Comparison of ENCODE assay signal across 9 mouse cellular contexts in genomic region chr17:23969231-23969630, GRCm38 (mm10). TPM values are rescaled to one million over a fixed set of nuclear protein-coding genes. Genes with fewer than 3 reads are reported as not detected.
DNase-seq lines count a peak whose midpoint lies in the region; ATAC-seq and TF ChIP-seq lines count a peak whose summit lies in the region.
"Had no signal": no experiment of that assay in that cellular context is flagged by ENCODE, and none has a peak within 500 bp of the region (broad histone marks: within the 10 kb centered on the region; RNA-seq: fewer than 3 reads in every experiment).

No protein-coding gene starts in this region.

- H3K9me3 ChIP-seq in forebrain, embryonic 10.5 days: no peaks in the 10 kb centered on the region
- H3K9me3 ChIP-seq in forebrain, embryonic 16.5 days (ENCODE audit: control insufficient read depth, low read length): no peaks in the 10 kb centered on the region
- H3K9me3 ChIP-seq in G1E (replicated peaks): no peaks in the 10 kb centered on the region

- H3K27me3 ChIP-seq in forebrain, embryonic 10.5 days (ENCODE audit: poor library complexity, severe bottlenecking): no peaks in the 10 kb centered on the region
- H3K27me3 ChIP-seq in forebrain, embryonic 16.5 days (replicated peaks; ENCODE audit: control insufficient read depth, insufficient read depth, low read length): no peaks in the 10 kb centered on the region
- peaks cover 33% of the 10 kb centered on the region for H3K27me3 ChIP-seq in G1E (ENCODE audit: insufficient read depth, low read length)

- no peak overlapping the region for H3K27ac ChIP-seq in forebrain, embryonic 10.5 days
- no peak overlapping the region for H3K27ac ChIP-seq in forebrain, embryonic 16.5 days (ENCODE audit: low read length)
- H3K27ac ChIP-seq: macrophage had no signal

- WGBS in forebrain, embryonic 10.5 days: 10% methylated on average over 1 of the region's 1 CpGs
- WGBS in forebrain, embryonic 16.5 days: 3% methylated on average over 1 of the region's 1 CpGs

- no peak overlapping the region for H3K9ac ChIP-seq in forebrain, embryonic 16.5 days (replicated peaks; ENCODE audit: low read depth, low read length)

- intact Hi-C loops in gastrocnemius, postnatal 36 days (cut with DNase I): no loop called here

- TF ChIP-seq CTCF in G1E (IDR thresholded peaks at IDR 0.05; ENCODE audit: low read depth, low read length): peak; percentile 44

- H3K36me3 ChIP-seq in forebrain, embryonic 10.5 days (replicated peaks): no peaks in the 10 kb centered on the region
- H3K36me3 ChIP-seq in forebrain, embryonic 16.5 days (ENCODE audit: control insufficient read depth, insufficient read depth): no peaks in the 10 kb centered on the region
- H3K36me3 ChIP-seq in G1E (replicated peaks): no peaks in the 10 kb centered on the region

- no peak overlapping the region for H3K4me2 ChIP-seq in forebrain, embryonic 16.5 days (ENCODE audit: low read length)

- peaks cover 10% of the 10 kb centered on the region for H3K4me1 ChIP-seq in forebrain, embryonic 10.5 days
- peaks cover 3% of the 10 kb centered on the region; the same call in 1 of the 2 replicates for H3K4me1 ChIP-seq in forebrain, embryonic 16.5 days (replicated peaks; ENCODE audit: control insufficient read depth, insufficient read depth, low read length)
- H3K4me1 ChIP-seq in G1E (ENCODE audit: insufficient read depth, low read depth, low read length): no peaks in the 10 kb centered on the region

- DNase-seq in forebrain, embryonic 10.5 days (ENCODE audit: extremely low spot score, low spot score): peak; percentile 69
- DNase-seq in G1E (ENCODE audit: low spot score): no peak
- peak; percentile 62 to 72 for DNase-seq in cerebellum, adult 18-20 months
- DNase-seq in gastrocnemius, postnatal 36 days: peak; percentile 64 to 65
- DNase-seq in layer of hippocampus, postnatal 25 days (ENCODE audit: extremely low spot score in 1 of 2, low spot score in 1 of 2): peak; percentile 67 to 88
- peak; percentile 42 to 72 for DNase-seq in spleen, adult 18-20 months

- ATAC-seq in forebrain, embryonic 16.5 days: no peak
- ATAC-seq in G1E (ENCODE audit: extremely low read depth, insufficient number of reproducible peaks, low FRiP score, poor library complexity, severe bottlenecking): no peak
- peak; percentile 50 for ATAC-seq in megakaryocyte, adult 5-6 weeks (ENCODE audit: poor library complexity, severe bottlenecking)

- H3K4me3 ChIP-seq in forebrain, embryonic 10.5 days: no peak overlapping the region
- H3K4me3 ChIP-seq in forebrain, embryonic 16.5 days (replicated peaks; ENCODE audit: low read length): no peak overlapping the region
- H3K4me3 ChIP-seq in G1E (ENCODE audit: low read depth, low read length): no peak overlapping the region

RNA-seq across cellular contexts. Expression of gene Prss30, which starts 11.1 kb away (rescaled TPM):
- polyA plus RNA-seq in forebrain, embryonic 10.5 days (2016; fragmentation: Nextera tagmentation; extraction: Ambion mirVana): not detected in 2 replicates
- 0.21 and 0.28 TPM in 2 replicates for polyA plus RNA-seq in forebrain, embryonic 16.5 days (2015; fragmentation: Nextera tagmentation; extraction: Ambion mirVana)
- not detected in 2 replicates for total RNA-seq in G1E (2014; fragmentation: Nextera tagmentation)
- total RNA-seq in G1E (2017): not detected in 2 replicates
- not detected in 2 replicates for polyA plus RNA-seq in G1E (2012)
- total RNA-seq in gastrocnemius, postnatal 36 days (2021): not detected
- total RNA-seq in layer of hippocampus, postnatal 25 days (2021): under 1 TPM in 1 of 2 experiments, not detected in 1; 0.23 TPM
- total RNA-seq in megakaryocyte, adult 5-6 weeks (2015): 1.2 and 2.5 TPM in 2 replicates
- 0.89 and 1.2 TPM in 2 replicates for total RNA-seq in megakaryocyte, adult 5-6 weeks (2017)

RNA-seq across cellular contexts. Expression of gene Sbpl, which starts 14.2 kb away (rescaled TPM):
- polyA plus RNA-seq in forebrain, embryonic 10.5 days (2016; fragmentation: Nextera tagmentation; extraction: Ambion mirVana): not detected in 2 replicates
- not detected in 2 replicates for polyA plus RNA-seq in forebrain, embryonic 16.5 days (2015; fragmentation: Nextera tagmentation; extraction: Ambion mirVana)
- total RNA-seq in G1E (2014; fragmentation: Nextera tagmentation): not detected in 2 replicates
- not detected in 2 replicates for total RNA-seq in G1E (2017)
- polyA plus RNA-seq in G1E (2012): not detected in 2 replicates
- total RNA-seq in gastrocnemius, postnatal 36 days (2021): not detected
- not detected for total RNA-seq in layer of hippocampus, postnatal 25 days (2021)
- total RNA-seq in megakaryocyte, adult 5-6 weeks (2015): not detected in 2 replicates
- total RNA-seq in megakaryocyte, adult 5-6 weeks (2017): not detected in 2 replicates
- polyA plus RNA-seq: macrophage had no signal

RNA-seq across cellular contexts. Expression of gene Sbp, which starts 27.8 kb away (rescaled TPM):
- not detected in 2 replicates for polyA plus RNA-seq in forebrain, embryonic 10.5 days (2016; fragmentation: Nextera tagmentation; extraction: Ambion mirVana)
- polyA plus RNA-seq in forebrain, embryonic 16.5 days (2015; fragmentation: Nextera tagmentation; extraction: Ambion mirVana): not detected in 2 replicates
- not detected in 2 replicates for total RNA-seq in G1E (2014; fragmentation: Nextera tagmentation)
- total RNA-seq in G1E (2017): not detected in 2 replicates
- not detected in 2 replicates for polyA plus RNA-seq in G1E (2012)
- not detected for total RNA-seq in gastrocnemius, postnatal 36 days (2021)
- total RNA-seq in layer of hippocampus, postnatal 25 days (2021): not detected
- total RNA-seq in megakaryocyte, adult 5-6 weeks (2015): not detected in 2 replicates
- total RNA-seq in megakaryocyte, adult 5-6 weeks (2017): not detected in 2 replicates
- polyA plus RNA-seq: macrophage had no signal

RNA-seq across cellular contexts. Expression of gene Prss22, which starts 28.7 kb away (rescaled TPM):
- polyA plus RNA-seq in forebrain, embryonic 10.5 days (2016; fragmentation: Nextera tagmentation; extraction: Ambion mirVana): 0.58 and 0.63 TPM in 2 replicates
- not detected in 2 replicates for polyA plus RNA-seq in forebrain, embryonic 16.5 days (2015; fragmentation: Nextera tagmentation; extraction: Ambion mirVana)
- not detected in 2 replicates for total RNA-seq in G1E (2014; fragmentation: Nextera tagmentation)
- total RNA-seq in G1E (2017): not detected in 2 replicates
- not detected in 2 replicates for polyA plus RNA-seq in G1E (2012)
- not detected for total RNA-seq in gastrocnemius, postnatal 36 days (2021)
- not detected for total RNA-seq in layer of hippocampus, postnatal 25 days (2021)
- not detected in 2 replicates for total RNA-seq in megakaryocyte, adult 5-6 weeks (2015)
- total RNA-seq in megakaryocyte, adult 5-6 weeks (2017): not detected in 2 replicates
- polyA plus RNA-seq: macrophage had no signal

RNA-seq across cellular contexts. Expression of gene Dcpp3, which starts 52.0 kb away (rescaled TPM):
- not detected in 2 replicates for polyA plus RNA-seq in forebrain, embryonic 10.5 days (2016; fragmentation: Nextera tagmentation; extraction: Ambion mirVana)
- polyA plus RNA-seq in forebrain, embryonic 16.5 days (2015; fragmentation: Nextera tagmentation; extraction: Ambion mirVana): not detected in 2 replicates
- total RNA-seq in G1E (2014; fragmentation: Nextera tagmentation) (not detected in 2 replicates), G1E (2017) (not detected in 2 replicates)
- not detected in 2 replicates for polyA plus RNA-seq in G1E (2012)
- not detected for total RNA-seq in gastrocnemius, postnatal 36 days (2021)
- total RNA-seq in layer of hippocampus, postnatal 25 days (2021): not detected
- total RNA-seq in megakaryocyte, adult 5-6 weeks (2015): not detected in 2 replicates
- not detected in 2 replicates for total RNA-seq in megakaryocyte, adult 5-6 weeks (2017)
- polyA plus RNA-seq: macrophage had no signal
